Mouse (Mus musculus): ENCODE data around the gene Gtf2a2.

Gene Gtf2a2

DNA sequence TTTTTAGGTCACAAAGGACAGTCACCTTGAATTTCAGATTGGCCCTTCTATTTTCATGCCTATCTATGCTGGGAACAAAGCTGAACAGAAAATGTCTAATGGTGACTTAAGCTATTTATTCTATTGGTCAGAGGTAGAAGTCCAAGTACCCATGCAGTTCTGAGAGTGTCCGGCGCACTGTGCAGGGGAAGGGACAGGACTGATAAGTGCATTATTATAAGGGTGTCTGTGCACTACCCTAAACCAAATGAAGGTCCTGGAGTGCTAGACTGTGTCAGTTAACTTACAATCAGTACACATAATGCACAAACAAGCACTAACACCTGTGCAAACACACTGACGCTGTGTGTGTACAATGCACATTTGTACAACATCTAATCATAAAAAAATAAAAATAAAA is 55.1 kb downstream of the Gtf2a2 start:
- no peak for DNase-seq

- DNase-seq = no peak
These were observed 57.6 kb downstream of the Gtf2a2 start for GRCm38 (mm10) chr9:70069961-70070435.

GRCm38 (mm10) chr9:70072387-70072786 is 60.0 kb downstream of the Gtf2a2 start:
- no peak for DNase-seq
